Mouse (Mus musculus): Measurements from ENCODE around the gene Ift140. TPM values are rescaled to one million over a fixed set of nuclear protein-coding genes. Genes with fewer than 3 reads are reported as not detected.

Gene Ift140
- polyA plus RNA-seq, 1 experiment from 2014 or later = 29.4 TPM

GRCm38 (mm10) chr17:25080960-25081381 is 65.1 kb downstream of the Ift140 start:
- no peak for ATAC-seq (ENCODE audit: low FRiP score, low read depth)
- Histone ChIP-seq H3K27me3 (replicated peaks) (no peaks in the 10 kb centered on the region), H3K9ac (peak overlapping the region; percentile 33; the same call in 1 of the 2 replicates), H3K4me2 (replicated peaks) (no peak overlapping the region), H3K4me1 (no peaks in the 10 kb centered on the region), H3K27ac (no peak overlapping the region), H3K4me3 (0 out of 2 replicates have a peak overlapping the region, but pooled peaks have one; percentile 5), H3K36me3 (peaks cover 15% of the 10 kb centered on the region), H3K9me3 (no peaks in the 10 kb centered on the region)
- WGBS = 79% methylated on average over 11 of the region's 11 CpGs

DNA sequence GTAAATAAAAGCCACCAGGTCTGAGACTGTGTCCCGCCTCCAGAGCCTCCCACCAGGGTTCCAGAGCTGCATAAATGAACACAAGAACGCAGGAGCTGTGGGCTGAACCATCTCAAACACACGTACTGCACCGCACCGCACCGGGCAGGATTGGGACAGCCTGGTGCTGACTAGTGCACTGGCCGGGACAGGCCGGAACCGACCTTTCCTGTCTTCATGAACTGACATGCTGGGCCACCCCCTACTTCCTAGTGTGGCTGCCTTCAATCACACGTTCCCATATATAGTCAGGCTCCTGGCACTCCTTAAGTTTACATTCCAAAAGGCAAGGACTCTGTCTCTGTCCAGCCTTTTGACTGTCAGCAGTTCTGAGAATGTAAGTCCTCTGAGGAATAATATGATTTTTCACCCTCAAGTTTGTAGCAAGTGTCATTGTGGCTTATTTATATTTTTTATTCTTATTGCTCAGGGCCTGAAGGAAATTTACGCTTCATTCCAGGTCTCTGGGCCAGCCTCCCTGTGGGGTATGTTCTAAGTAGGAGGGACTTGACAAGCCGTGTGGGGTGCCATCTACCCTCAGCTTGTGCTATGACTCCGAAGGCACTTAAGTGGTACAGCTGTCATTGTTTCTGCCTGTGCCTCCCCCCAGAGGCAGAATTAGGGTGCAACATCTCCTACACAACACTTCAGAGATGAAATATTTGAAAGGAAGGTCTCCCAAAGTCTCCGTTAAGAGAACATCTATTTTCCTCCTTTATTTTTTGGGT is 66.4 kb downstream of the Ift140 start:
- Histone ChIP-seq H3K4me2 (replicated peaks) (peak overlapping the region; percentile 14; the same call in 1 of the 2 replicates), H3K4me1 (no peaks in the 10 kb centered on the region), H3K27me3 (replicated peaks) (no peaks in the 10 kb centered on the region), H3K36me3 (peaks cover 15% of the 10 kb centered on the region), H3K27ac (0 out of 2 replicates have a peak overlapping the region, but pooled peaks have one; percentile 3), H3K9me3 (no peaks in the 10 kb centered on the region), H3K9ac (no peak overlapping the region), H3K4me3 (no peak overlapping the region)
- WGBS = 73% methylated on average over 14 of the region's 14 CpGs
- no peak for ATAC-seq (ENCODE audit: low FRiP score, low read depth)

DNA sequence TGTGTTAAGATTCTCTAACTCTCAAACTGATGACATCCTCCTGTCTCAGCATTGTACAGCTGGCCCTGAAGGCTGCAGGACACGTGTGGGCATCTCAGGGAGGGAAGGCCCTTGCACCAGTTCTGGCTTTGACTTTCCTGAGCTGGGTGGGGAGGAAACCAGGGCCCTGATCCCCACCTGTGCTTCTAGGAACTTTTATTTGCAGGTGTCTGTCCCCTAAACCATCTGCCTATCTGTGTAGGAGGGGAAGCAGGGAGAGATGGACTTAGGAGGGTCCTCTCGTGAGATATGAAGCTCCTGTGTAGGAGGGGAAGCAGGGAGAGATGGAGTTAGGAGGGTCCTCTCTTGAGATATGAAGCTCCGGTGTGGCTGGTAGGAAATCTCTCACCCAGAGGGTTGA is 67.0 kb downstream of the Ift140 start:
- ATAC-seq (ENCODE audit: low FRiP score, low read depth) = no peak
- Histone ChIP-seq H3K4me1 (no peaks in the 10 kb centered on the region), H3K9ac (no peak overlapping the region), H3K4me3 (no peak overlapping the region), H3K9me3 (no peaks in the 10 kb centered on the region), H3K4me2 (replicated peaks) (no peak overlapping the region), H3K27me3 (replicated peaks) (no peaks in the 10 kb centered on the region), H3K36me3 (peaks cover 17% of the 10 kb centered on the region), H3K27ac (no peak overlapping the region)
- WGBS = 75% methylated on average over 3 of the region's 3 CpGs

DNA sequence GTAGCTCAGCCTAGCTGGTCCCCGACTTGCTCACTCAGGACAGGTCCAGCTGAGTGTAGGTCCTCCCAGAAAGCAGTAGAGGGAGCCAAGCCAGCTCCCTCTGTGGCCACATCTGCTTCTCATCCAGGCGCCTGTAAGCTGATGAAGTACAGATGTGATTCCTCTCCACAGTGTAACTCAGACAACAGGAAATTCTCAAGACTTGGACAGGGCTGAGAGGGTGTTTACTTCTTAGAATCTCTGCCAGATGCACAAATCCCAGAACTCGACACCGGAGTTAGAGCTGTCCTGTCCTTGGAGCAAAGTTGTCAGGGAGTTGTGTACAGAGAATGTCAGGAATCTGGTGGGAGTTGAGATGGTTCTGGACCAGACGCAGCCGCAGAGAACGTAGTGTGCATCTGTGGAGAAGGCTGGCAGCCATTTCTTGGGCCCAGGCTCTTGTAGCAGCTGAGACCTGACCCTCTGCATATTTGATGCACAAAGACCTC is 67.6 kb downstream of the Ift140 start, which contains the start of gene Tmem204:
Gene Tmem204, minus strand, starts transcription at position 148 of the 488 bp plus-strand sequence.
- Histone ChIP-seq H3K36me3 (peaks cover 23% of the 10 kb centered on the region), H3K4me1 (no peaks in the 10 kb centered on the region), H3K4me2 (replicated peaks) (no peak within 1 kb of the TSS), H3K9ac (peak within 1 kb of the TSS; percentile 8; the same call in 1 of the 2 replicates), H3K4me3 (no peak within 1 kb of the TSS), H3K9me3 (no peaks in the 10 kb centered on the region), H3K27ac (0 out of 2 replicates have a peak within 1 kb of the TSS, but pooled peaks have one; percentile 17), H3K27me3 (replicated peaks) (no peaks in the 10 kb centered on the region)
- no peak for ATAC-seq (ENCODE audit: low FRiP score, low read depth)
- 63% methylated on average over 7 of the region's 7 CpGs for WGBS

GRCm38 (mm10) chr17:25084835-25085385 is 69.0 kb downstream of the Ift140 start:
- WGBS = 81% methylated on average over 13 of the region's 13 CpGs
- H3K4me3 ChIP-seq = no peak overlapping the region
- H3K36me3 ChIP-seq = peaks cover 25% of the 10 kb centered on the region
- no peak for ATAC-seq (ENCODE audit: low FRiP score, low read depth)
- no peak overlapping the region for H3K27ac ChIP-seq
- H3K27me3 ChIP-seq (replicated peaks) = no peaks in the 10 kb centered on the region
- no peak overlapping the region for H3K9ac ChIP-seq
- H3K9me3 ChIP-seq = no peaks in the 10 kb centered on the region
- no peaks in the 10 kb centered on the region for H3K4me1 ChIP-seq
- no peak overlapping the region for H3K4me2 ChIP-seq (replicated peaks)

DNA sequence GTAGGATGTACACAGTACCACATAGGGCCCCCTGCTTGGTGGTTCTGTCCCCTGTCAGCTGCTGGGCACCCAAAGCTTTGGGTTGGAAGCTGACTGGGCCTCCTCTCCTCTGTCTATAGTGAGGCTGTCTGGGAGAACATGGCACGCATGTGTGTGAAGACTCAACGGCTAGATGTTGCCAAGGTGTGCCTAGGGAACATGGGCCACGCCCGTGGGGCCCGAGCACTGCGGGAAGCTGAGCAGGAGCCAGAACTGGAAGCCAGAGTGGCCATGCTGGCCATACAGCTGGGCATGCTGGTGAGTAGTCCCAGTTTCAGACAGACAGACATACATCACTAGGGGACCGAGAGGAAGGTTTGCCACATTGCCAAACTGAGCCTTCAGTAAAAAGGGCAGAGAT is 70.8 kb downstream of the Ift140 start:
- Histone ChIP-seq H3K9me3 (no peaks in the 10 kb centered on the region), H3K36me3 (peaks cover 18% of the 10 kb centered on the region), H3K4me2 (replicated peaks) (no peak overlapping the region), H3K27ac (no peak overlapping the region), H3K27me3 (replicated peaks) (no peaks in the 10 kb centered on the region), H3K4me3 (no peak overlapping the region), H3K4me1 (no peaks in the 10 kb centered on the region), H3K9ac (no peak overlapping the region)
- 92% methylated on average over 7 of the region's 7 CpGs for WGBS
- ATAC-seq (ENCODE audit: low FRiP score, low read depth) = no peak

GRCm38 (mm10) chr17:25089158-25089557 is 73.3 kb downstream of the Ift140 start:
- no peak overlapping the region for H3K4me3 ChIP-seq
- H3K36me3 ChIP-seq = peaks cover 39% of the 10 kb centered on the region
- no peaks in the 10 kb centered on the region for H3K4me1 ChIP-seq
- no peak overlapping the region for H3K27ac ChIP-seq
- H3K9me3 ChIP-seq = no peaks in the 10 kb centered on the region
- no peaks in the 10 kb centered on the region for H3K27me3 ChIP-seq (replicated peaks)
- 95% methylated on average over 10 of the region's 10 CpGs for WGBS
- no peak for ATAC-seq (ENCODE audit: low FRiP score, low read depth)
- no peak overlapping the region for H3K9ac ChIP-seq
- H3K4me2 ChIP-seq (replicated peaks) = no peak overlapping the region

DNA sequence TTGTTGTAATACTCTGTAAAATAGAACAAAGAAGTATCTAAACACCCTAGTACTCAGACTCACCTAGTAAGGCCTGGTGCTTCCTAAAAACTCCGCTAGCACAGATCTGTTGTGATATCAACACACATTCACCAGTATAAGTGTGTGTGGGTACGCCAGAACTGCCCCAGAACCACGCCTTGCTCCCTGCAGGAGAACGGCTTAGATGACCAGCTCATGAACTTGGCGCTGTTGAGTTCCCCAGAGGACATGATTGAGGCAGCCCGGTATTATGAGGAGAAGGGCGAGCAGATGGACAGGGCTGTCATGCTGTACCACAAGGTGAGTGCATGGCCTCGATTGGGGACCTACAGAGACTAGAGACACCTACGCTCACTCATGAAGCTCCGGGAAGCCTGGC is 74.6 kb downstream of the Ift140 start:
- no peak overlapping the region for H3K4me3 ChIP-seq

DNA sequence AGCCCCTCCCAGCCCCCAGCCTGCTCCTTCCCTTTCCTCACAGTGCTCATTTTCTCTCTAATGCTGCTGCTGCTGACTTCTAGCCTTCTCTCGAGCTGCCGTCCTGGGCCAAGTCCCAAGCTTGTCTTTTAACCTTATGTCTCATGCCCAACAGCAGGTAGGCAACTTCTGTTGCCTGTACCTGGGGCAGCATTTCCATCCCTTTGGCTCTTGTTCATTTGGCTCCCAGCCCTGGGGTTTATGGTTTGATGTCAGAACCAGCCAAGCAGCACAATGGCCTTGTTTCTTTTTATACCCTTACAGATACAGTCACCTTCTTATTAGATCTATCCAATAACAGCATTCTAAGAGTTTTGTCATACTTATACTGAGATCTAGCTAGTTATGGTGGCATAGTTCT is 80.3 kb downstream of the Ift140 start:
- Histone ChIP-seq H3K9me3 (no peaks in the 10 kb centered on the region), H3K36me3 (peaks cover 63% of the 10 kb centered on the region), H3K9ac (no peak overlapping the region), H3K27ac (no peak overlapping the region), H3K27me3 (replicated peaks) (no peaks in the 10 kb centered on the region), H3K4me2 (replicated peaks) (no peak overlapping the region), H3K4me1 (no peaks in the 10 kb centered on the region), H3K4me3 (no peak overlapping the region)
- 94% methylated on average over 2 of the region's 2 CpGs for WGBS
- no peak for ATAC-seq (ENCODE audit: low FRiP score, low read depth)

More for the DNA sequence above, 74.6 kb downstream of the Ift140 start:
- H3K27me3 ChIP-seq (replicated peaks) = no peaks in the 10 kb centered on the region
- ATAC-seq (ENCODE audit: low FRiP score, low read depth) = no peak
- H3K9ac ChIP-seq = no peak overlapping the region
- H3K36me3 ChIP-seq = peaks cover 44% of the 10 kb centered on the region
- H3K4me1 ChIP-seq = no peaks in the 10 kb centered on the region
- H3K9me3 ChIP-seq = no peaks in the 10 kb centered on the region
- 90% methylated on average over 10 of the region's 10 CpGs for WGBS
- H3K27ac ChIP-seq = no peak overlapping the region
- no peak overlapping the region for H3K4me2 ChIP-seq (replicated peaks)

GRCm38 (mm10) chr17:25100052-25100451 is 84.2 kb downstream of the Ift140 start:
- Histone ChIP-seq H3K36me3 (peaks cover 76% of the 10 kb centered on the region), H3K27ac (no peak overlapping the region), H3K4me3 (no peak overlapping the region), H3K9me3 (no peaks in the 10 kb centered on the region), H3K9ac (no peak overlapping the region), H3K27me3 (replicated peaks) (no peaks in the 10 kb centered on the region), H3K4me1 (no peaks in the 10 kb centered on the region), H3K4me2 (replicated peaks) (no peak overlapping the region)
- ATAC-seq (ENCODE audit: low FRiP score, low read depth) = no peak
- 92% methylated on average over 6 of the region's 6 CpGs for WGBS

DNA sequence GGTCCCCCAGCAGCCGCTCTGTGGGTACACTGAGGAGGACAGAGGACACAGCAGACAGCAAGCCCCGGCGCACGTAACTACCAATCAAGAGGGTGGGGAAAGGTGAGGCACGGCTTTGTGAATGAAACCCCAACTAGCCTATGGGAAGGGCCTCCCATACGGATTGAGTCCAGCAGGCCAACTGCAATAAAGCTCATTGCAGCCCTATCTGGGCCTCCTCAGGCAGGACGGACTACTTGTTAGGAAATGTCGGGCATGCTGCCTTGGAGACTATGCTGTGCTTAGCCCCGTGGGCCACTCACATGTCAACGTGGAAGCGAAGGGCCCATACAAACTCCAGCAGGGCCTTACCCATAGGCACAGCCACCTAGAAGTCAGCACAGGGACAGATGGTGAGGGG is 85.5 kb downstream of the Ift140 start:
- H3K27me3 ChIP-seq (replicated peaks) = no peaks in the 10 kb centered on the region
- H3K4me2 ChIP-seq (replicated peaks) = no peak overlapping the region
- no peak overlapping the region for H3K27ac ChIP-seq
- 95% methylated on average over 11 of the region's 11 CpGs for WGBS
- H3K9ac ChIP-seq = no peak overlapping the region
- H3K9me3 ChIP-seq = no peaks in the 10 kb centered on the region
- no peaks in the 10 kb centered on the region for H3K4me1 ChIP-seq
- no peak for ATAC-seq (ENCODE audit: low FRiP score, low read depth)
- no peak overlapping the region for H3K4me3 ChIP-seq
- peaks cover 89% of the 10 kb centered on the region for H3K36me3 ChIP-seq

DNA sequence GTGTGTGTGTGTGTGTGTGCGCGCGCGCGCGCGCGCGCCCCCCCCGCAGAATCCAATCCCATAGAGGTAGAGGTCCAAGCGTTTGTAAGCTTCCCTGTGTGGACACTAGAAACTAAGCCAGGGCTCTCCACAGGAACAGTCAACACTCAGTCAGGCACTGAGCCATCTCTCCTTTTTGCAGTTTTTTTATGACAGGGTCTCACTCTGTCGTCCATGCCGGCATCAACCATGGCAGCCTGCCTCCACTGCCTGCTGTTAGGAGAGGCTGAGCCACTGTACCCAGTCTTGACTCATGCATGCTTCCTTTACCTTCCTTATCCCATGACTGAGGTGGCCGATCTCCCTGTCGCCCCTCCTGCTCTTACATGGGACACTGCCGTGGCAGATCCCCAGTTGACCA is 91.9 kb downstream of the Ift140 start:
- no peak for ATAC-seq (ENCODE audit: low FRiP score, low read depth)
- Histone ChIP-seq H3K4me1 (no peaks in the 10 kb centered on the region), H3K4me3 (no peak overlapping the region), H3K9ac (no peak overlapping the region), H3K27me3 (replicated peaks) (no peaks in the 10 kb centered on the region), H3K36me3 (peaks cover 74% of the 10 kb centered on the region), H3K9me3 (no peaks in the 10 kb centered on the region), H3K4me2 (replicated peaks) (no peak overlapping the region), H3K27ac (no peak overlapping the region)
- 93% methylated on average over 16 of the region's 16 CpGs for WGBS
